Mouse (Mus musculus): ENCODE measurements around the gene Mtx1.
"Not testable (repeated sequence)": the region's sequence is repeated elsewhere in the genome, so short reads cannot be mapped to it uniquely, and the experiment has no call there.

Gene Mtx1

DNA sequence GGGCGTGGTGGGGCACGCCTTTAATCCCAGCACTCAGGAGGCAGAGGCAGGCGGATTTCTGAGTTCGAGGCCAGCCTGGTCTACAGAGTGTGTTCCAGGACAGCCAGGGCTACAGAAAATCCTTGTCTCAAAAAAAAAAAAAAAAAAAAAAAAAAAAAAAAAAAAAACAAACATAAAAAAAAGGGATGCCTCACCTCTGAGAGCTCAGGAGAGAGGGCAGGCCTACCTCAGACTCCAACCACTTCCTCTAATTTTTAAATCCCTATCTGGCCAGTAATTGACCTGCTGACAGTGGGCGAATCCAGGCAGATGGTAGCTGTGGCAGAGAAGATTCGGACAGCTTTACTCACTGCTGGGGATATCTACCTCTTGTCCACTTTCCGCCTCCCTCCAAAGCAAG is 10.5 kb downstream of the Mtx1 start:
- not testable (repeated sequence) for ATAC-seq (ENCODE audit: insufficient number of reproducible peaks, low FRiP score, low TSS enrichment)

DNA sequence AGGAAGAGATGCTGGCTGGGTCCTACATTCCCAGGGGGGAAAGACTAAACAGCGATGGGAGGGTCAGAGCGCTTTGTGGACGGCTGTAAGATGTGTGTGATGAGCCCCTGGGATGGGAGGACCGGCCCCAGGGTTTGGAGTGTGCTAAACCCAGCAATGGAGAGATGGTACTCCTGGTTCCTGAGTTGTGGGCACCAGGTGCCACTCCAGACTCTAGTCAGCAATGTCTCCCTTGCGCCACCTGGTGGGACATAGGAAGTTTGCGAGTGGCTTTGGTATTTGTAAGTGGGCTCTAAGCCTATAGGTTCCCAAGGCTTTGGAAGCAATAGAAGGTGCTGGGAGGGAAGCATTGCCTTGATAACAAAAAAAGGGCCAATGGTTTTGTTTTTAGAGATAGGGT is 11.0 kb downstream of the Mtx1 start:
- ATAC-seq (ENCODE audit: insufficient number of reproducible peaks, low FRiP score, low TSS enrichment) = peak; percentile 16; the same call in 1 of the 2 replicates

DNA sequence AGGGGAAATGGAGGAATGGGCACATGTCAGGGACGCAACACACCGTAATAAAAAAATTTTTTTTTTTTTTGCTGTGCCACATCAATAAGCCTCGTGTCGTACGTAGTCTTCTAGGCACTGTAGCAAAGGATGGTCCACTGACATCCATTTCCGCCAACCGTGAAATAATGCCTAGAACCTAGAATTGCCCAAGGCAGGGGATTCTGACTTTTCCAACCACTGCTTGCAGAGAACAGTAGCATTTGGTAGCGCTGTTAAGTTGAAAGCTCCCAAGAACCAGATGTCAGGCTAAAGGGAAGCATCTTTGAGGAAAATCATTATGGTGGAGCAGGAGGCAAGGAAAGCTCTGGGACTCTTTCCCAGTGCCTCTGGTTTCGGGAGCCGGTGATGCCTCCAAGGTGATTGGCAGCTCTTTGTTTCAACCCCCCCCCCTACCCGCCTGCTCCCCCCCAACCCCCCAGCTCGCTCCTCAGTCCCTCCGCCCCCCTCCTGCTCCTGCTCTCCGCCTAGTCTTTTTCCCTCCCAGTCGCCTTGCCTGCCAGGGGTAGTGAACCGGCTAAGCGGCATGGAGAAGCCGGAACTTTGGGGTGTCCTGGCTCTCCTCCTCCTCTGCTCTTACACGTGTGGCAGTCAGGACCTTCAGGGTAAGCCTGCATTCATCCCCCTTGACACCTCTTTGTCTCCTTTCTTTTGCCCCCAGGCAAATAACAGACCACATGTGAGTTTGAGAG is 12.0 kb downstream of the Mtx1 start, which contains the start of gene Thbs3:
TSS of gene Thbs3 (plus strand) at position 500 of the 731 bp plus-strand sequence.
- ATAC-seq (ENCODE audit: insufficient number of reproducible peaks, low FRiP score, low TSS enrichment) = no peak

DNA sequence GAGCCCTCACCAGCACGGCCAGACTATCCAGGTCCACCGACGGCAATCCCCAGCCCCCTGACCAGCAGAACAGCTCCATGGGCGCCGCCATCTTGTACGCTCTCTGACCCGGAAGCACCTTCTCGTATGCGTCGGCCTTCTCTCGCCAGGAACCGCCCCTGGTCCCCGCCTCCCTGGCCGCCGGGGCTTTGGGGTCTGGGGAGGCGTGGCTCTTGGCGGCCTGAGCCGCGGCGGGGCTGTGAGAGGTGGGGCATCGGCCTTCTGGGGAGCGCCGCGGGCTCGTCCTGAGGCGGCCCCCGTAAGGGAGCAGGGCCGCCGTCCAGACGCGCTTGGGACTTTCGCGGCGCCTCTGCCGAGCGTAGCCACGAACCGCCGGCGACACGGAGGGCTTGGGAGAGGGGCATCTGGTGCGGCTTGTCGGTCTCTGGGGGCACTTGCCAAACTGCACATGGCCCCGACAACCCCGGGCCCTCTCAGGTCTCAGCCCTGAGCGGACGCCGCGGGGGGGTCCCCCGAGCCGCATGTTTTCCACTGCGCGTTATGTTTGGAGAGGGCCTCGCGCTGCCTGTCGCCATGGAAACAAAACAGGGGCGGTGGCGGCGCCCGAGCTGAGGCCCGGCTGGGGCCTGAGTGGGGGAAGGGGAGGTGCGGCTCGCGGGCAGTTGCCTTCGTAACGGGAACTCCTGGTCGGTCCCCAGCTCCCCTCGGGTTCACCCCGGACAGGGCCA is 12.9 kb downstream of the Mtx1 start:
- peak; percentile 79 for ATAC-seq (ENCODE audit: insufficient number of reproducible peaks, low FRiP score, low TSS enrichment)

DNA sequence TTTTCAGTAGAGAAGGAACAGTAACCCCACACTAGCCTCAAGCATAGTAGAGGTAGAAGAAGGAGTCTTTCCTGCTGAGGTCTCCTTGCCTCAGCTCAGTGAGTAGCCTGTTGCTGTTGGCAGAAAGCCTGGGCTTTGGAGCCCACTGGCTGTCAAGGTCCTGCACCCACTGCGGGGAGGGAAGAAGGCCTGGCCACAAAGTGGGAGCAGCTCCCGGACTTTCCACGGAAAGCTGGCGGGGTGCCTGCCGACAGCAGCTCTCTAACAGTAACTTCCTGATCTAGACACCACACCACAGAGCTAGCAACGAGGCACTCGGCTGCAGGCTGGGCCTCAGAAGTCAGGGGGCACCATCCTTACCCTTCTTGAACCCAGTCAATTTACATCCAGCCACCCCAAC is 16.2 kb downstream of the Mtx1 start:
- no peak for ATAC-seq (ENCODE audit: insufficient number of reproducible peaks, low FRiP score, low TSS enrichment)

DNA sequence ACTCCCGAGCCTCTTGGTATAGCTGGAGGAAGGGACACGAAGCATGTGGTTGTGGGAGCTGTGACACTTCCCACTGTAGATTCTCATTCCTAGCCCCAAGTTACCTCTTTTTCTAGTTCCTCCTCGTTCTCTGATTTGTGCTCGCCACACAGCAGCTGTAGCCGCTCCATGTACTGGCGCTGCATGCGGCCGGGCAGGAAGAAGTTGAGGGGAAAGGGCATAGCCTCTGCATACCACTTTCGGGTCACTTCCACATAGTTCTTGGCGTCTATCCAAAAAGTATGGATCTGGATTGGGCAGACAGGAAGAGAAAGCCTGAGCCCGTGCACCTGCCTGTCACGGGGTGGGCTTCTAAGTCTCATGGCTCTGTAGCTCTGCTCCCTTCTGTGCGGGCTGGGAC is 16.7 kb downstream of the Mtx1 start:
- ATAC-seq (ENCODE audit: insufficient number of reproducible peaks, low FRiP score, low TSS enrichment) = no peak

DNA sequence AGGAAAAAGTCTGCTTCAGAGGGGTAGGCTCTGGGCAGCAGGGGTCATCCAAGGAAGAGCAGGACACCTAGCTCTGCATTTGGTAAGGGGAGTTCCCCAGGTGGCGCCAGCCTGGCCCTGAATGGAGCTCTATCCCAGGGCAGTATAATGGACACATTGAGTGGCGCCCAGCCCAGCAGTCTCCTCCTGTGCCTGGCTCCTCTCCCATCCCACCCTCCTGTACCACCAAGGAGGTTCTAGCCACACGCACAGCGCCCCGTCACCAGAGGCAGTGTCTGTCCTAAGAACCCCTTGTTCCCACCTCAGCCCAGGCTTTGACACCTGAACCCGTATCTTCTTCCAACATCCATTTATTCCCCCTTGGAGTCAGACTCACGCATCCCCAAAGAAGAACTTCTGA is 17.2 kb downstream of the Mtx1 start:
- ATAC-seq (ENCODE audit: insufficient number of reproducible peaks, low FRiP score, low TSS enrichment) = no peak

DNA sequence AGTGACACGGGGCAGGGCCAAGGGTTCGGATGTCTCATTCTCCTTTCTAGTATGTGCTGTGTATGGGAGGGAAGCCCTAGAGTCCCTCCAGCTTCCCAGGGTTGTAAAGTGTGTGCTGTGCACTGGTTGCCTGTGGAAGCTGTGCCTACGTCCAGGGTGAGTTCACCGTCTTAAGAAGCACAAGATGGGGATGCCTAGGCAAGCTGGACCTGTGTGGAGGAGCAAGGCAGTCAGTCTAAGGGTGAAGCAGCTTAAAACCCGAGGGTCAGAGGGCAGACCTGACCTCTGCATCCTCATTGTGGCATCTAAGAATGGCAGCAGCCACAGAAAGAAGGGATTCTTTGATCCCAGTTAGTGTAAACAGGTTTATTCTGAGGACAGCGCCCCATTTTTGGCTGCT is 18.2 kb downstream of the Mtx1 start:
- no peak for ATAC-seq (ENCODE audit: insufficient number of reproducible peaks, low FRiP score, low TSS enrichment)

DNA sequence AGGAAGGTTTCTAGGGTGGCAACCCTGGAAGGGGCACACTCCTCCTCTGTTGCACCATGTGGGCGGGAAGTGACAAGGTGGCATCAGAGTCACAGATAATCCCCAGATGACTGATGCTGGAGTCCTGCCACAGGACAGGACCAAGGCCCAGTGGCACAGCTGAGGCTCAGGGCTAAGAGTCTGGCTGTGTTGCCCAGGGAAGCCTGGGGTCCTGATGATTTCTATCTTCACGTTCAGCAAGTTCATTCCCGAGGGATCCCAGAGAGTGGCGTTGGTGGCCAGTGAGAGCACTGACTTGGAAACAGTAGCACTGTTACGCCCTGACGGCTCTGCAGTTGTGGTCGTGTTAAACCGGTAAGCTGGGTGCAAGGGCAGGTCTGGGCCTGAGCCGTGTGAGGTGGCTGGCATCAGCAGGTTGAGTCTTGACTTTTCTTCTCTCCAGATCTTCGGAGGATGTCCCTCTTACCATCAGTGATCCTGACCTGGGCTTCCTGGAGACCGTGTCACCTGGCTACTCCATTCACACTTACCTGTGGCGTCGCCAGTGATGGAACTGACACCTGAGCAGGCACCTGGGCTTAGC is 18.7 kb downstream of the Mtx1 start:
- no peak for ATAC-seq (ENCODE audit: insufficient number of reproducible peaks, low FRiP score, low TSS enrichment)

DNA sequence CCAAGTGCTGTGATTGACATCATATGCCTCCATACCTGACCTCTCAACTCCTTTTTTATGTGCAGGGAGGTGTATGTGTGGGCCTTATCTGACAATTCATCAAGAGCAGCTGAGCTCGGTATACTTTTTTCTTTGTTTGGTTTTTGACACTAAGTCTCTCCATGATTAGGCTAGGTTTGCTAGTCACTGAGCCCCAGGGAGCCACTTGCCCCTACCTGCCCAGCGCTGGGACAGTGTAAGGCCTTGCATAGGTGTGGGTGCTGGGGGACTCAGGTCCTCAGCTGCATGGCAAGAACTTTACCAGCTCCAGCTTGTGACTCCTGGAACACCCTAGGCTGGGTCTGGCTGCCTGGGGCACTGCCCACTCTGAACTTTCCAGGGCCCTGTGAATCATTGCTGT is 20.2 kb downstream of the Mtx1 start:
- ATAC-seq (ENCODE audit: insufficient number of reproducible peaks, low FRiP score, low TSS enrichment) = no peak

DNA sequence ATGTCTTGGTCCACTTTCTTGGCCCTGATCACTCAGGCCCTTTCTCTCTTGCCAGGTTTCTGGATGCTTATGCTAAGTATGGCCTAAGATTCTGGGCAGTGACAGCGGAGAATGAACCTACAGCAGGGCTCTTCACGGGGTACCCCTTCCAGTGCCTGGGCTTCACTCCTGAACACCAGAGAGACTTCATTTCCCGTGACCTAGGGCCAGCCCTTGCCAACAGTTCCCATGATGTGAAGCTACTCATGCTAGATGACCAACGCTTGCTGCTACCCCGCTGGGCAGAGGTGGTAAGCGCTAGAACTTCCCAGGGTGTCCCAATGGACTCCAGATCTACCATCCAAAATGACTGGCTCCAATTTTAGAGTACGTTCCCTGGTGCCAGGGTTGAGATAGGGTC is 20.8 kb downstream of the Mtx1 start:
- ATAC-seq (ENCODE audit: insufficient number of reproducible peaks, low FRiP score, low TSS enrichment) = no peak

DNA sequence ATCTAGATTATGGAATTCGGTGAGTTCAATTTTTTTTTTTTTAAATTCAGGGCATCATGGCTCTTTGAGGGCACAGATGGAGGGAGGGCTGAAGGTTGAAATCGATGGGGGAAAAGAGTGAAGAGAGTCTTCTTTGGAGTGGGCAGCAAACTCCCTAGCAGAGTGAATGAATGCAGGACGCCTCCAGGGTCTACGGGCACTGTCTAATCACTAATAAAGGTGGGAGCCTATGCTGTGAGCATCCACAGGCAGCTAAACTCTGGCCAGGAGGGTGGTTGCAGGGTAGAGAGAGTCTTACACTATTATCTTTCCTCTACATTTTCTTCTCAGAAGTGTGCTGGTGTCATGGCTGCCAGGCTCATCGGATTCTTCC is 23.8 kb downstream of the Mtx1 start:
- ATAC-seq (ENCODE audit: insufficient number of reproducible peaks, low FRiP score, low TSS enrichment) = peak; percentile 20; the same call in 1 of the 2 replicates

DNA sequence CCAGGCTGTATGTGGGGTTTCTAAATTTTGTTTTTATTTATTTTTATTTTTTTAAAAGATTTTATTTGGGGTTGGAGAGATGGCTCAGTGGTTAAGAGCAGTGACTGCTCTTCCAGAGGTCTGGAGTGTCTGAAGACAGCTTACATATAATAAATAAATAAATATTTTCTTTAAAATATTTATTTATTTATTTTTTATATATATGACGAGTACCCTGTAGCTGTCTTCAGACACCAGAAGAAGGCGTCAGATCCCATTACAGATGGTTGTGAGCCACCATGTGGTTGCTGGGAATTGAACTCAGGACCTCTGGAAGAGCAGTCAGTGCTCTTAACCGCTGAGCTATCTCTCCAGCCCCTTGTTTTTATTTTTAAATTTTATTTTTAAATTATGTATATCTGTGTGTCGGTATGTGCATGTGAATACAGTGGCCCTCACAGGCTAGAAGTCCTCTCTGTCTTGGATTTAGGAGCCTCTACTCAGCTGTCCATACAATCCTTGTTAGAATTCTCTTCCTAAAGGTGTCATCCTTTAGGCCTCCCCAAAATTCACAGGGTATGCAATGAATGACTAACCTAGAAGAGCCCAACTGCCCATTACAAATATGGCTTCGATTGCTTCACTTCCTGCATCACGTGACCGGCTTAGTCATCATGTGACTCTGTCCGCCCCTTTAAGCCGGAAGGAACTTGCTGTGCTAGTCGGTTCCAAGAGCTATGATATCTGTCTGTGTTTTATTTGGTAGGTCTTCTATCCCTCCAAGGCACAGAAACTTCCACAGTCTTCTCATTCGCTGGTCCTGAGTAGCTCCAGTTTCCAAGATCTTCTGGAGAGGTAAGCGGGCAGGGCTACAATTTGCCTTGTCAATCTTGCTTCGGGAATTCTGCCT is 24.4 kb downstream of the Mtx1 start, which contains the start of gene Gba:
TSS of gene Gba (plus strand) at position 676 of the 889 bp plus-strand sequence.
- peak; percentile 61; the same call in 1 of the 2 replicates for ATAC-seq (ENCODE audit: insufficient number of reproducible peaks, low FRiP score, low TSS enrichment)

DNA sequence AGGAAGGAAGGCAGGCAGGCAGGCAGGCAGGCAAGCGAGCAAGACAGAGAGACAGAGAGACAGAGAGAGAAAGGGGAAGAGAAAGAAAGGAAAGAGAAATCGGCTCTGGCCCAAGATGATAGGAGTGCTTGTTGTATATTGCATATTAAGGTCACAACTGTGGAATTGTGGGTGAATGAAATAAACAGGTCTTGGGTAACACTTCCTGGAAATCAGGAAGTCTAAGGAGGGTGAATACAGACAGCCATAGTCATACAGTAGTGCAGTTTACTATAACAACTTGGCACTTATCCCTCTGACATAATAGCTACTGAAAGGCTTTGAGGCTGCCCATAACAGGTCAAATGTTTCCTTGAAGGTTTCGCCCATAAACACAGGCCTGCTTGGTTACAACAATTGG is 27.0 kb downstream of the Mtx1 start:
- ATAC-seq (ENCODE audit: insufficient number of reproducible peaks, low FRiP score, low TSS enrichment) = no peak

DNA sequence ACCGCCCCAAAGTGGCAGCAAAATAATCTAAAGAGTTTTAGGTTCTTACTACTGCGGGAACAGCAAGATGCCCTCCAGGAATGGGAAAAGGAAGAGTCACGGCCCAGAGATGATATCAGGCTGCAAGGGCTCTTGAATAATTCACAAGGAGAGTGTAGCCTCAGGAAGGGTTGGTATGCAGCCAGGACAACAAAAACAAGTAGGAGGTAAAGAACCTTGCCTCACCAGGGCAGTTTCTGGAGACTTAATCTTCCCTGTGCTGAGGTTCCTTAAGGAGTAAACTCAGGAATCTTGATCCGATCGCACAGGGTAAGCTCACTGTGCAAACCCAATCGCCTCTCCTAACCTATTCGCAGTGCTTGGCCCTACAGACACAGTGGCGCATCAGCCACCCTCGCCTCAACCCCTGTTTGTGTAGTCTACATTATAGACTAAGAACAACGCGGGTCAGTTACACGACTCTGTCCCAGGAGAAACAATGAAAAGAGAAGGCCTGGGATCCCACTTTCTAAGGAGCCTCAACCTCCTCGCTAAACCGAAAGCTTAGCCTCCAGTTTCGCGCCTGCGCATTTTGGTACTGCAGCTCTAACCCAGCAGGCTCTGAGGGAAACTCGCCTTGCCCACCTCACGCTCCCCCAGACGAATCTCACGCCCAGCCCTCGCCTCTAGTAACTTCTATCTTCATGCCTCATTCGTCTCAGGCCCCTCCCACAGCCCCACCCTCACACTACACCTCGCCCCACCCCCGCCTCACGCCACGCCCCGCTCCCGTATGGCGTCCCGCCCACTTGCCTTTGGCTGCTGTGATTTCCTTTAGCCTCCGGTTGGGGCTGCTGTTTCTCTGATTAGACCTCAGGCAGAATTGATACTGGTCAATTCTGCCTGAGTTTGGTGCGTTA is 30.7 kb downstream of the Mtx1 start:
- peak; percentile 87 for ATAC-seq (ENCODE audit: insufficient number of reproducible peaks, low FRiP score, low TSS enrichment)

DNA sequence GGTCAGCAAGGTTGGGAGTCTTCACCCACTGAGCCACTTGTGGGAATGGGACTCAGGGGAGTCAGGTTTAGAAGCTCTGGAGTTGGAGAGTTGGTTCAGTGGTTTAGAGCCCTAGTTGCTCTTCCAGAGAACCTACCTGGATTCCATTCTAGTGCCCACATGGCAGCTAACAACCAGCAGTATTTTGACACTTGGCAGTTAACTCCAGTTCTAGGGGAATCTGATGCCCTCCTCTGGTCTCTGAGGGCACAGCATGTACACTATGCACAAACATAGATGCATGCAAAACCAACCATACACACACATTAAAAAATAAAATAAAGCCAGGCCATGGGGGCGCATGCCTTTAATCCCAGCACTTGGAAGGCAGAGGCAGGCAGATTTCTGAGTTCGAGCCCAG is 33.0 kb downstream of the Mtx1 start:
- ATAC-seq (ENCODE audit: insufficient number of reproducible peaks, low FRiP score, low TSS enrichment) = no peak

DNA sequence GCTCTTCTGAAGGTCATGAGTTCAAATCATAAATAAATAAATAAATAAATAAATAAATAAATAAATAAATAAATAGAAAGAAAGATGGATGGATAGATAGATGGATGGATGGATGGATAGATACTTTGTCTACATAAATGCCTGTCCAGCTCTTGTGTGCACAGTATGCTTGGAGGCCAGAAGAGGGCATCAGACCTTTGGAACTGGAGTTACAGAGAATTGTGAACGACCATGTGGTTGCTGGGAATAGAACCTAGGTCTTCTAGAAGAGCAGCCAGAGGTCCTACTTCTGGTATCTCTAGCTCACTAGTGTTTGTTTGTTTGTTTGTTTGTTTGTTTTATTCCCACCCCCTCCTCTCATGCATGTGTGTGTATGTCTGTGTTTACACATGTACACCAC is 33.5 kb downstream of the Mtx1 start:
- ATAC-seq (ENCODE audit: insufficient number of reproducible peaks, low FRiP score, low TSS enrichment) = no peak

DNA sequence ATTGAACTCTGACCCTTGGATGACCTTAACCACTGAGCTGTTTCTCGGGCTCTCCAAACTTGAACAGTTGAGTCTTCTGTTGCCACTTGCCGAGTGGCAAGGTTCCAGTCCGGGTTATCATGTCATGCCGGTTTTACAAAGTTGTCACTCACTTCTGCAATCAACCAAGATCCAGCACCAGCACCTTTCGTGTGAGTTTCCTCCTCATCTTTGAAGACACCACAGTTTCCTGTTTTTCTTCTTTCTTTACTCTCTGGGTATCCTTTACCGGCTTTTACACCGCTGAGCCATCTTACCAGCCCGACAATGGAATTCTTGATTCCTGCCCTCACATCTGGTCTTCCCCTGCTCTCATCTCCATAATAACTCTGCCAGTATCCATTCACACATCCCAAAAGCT is 36.5 kb downstream of the Mtx1 start:
- no peak for ATAC-seq (ENCODE audit: insufficient number of reproducible peaks, low FRiP score, low TSS enrichment)

DNA sequence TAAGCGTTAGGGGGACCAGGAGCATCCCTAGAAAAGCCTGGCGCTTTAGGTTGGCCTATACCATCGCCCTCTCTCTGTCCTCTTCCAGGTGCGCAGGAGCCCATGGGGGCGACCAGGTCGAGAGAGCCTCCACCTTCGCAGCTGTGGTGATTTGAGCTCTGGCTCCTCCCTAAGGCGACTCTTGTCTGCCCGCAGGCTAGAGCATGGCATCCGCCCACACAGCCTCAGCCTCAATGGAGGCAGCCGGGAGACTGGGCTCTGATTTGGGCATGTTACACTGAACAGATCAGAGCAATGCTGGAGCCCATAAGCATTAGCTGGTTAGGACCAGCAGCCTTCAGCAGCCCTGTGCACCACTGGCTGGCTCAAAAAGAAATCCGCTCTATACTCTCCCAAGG is 38.4 kb downstream of the Mtx1 start:
- no peak for ATAC-seq (ENCODE audit: insufficient number of reproducible peaks, low FRiP score, low TSS enrichment)
